ENCODE assay signal across 9 mouse cellular contexts in genomic region chrX:99198532-99198931, GRCm38 (mm10).
A peak's percentile ranks its signal among the peaks of the same experiment; 100 is the strongest.
DNase-seq lines count a peak whose midpoint lies in the region; ATAC-seq and TF ChIP-seq lines count a peak whose summit lies in the region.
"Had no signal": no experiment of that assay in that cellular context is flagged by ENCODE, and none has a peak within 500 bp of the region (broad histone marks: within the 10 kb centered on the region; RNA-seq: fewer than 3 reads in every experiment).

No protein-coding gene starts in this region.

- intact Hi-C loops in left cerebral cortex, postnatal 14 days (cut with DNase I), result loop anchor here (5.0 kb wide), 1 partner anchor 61 kb away; the partner anchor contains the start of gene Efnb1

- no peak for TF ChIP-seq CTCF in liver, postnatal 0 days (IDR thresholded peaks at IDR 0.05; ENCODE audit: low read depth)

- no peaks in the 10 kb centered on the region for H3K36me3 ChIP-seq in heart, embryonic 13.5 days
- H3K36me3 ChIP-seq in heart, embryonic 16.5 days (ENCODE audit: control insufficient read depth, insufficient read depth), result no peaks in the 10 kb centered on the region
- no peaks in the 10 kb centered on the region for H3K36me3 ChIP-seq in liver, postnatal 0 days (replicated peaks; ENCODE audit: insufficient read depth, low read length)
- H3K36me3 ChIP-seq: G1E had no signal

- peak overlapping the region; percentile 65 for H3K4me2 ChIP-seq in heart, embryonic 13.5 days
- H3K4me2 ChIP-seq in heart, embryonic 16.5 days (ENCODE audit: low read depth, low read length), result peak overlapping the region; percentile 63
- H3K4me2 ChIP-seq in liver, postnatal 0 days (ENCODE audit: low read depth, low read length), result peak overlapping the region; percentile 67

- 22% methylated on average over 6 of the region's 9 CpGs for WGBS in heart, embryonic 13.5 days
- 40% methylated on average over 6 of the region's 9 CpGs for WGBS in heart, embryonic 16.5 days
- 35% methylated on average over 9 of the region's 9 CpGs for WGBS in liver, postnatal 0 days (ENCODE audit: insufficient replicate concordance)

- no peaks in the 10 kb centered on the region for H3K9me3 ChIP-seq in heart, embryonic 13.5 days
- no peaks in the 10 kb centered on the region for H3K9me3 ChIP-seq in heart, embryonic 16.5 days (replicated peaks; ENCODE audit: control insufficient read depth, low read length)
- no peaks in the 10 kb centered on the region for H3K9me3 ChIP-seq in liver, postnatal 0 days (ENCODE audit: low read length)
- H3K9me3 ChIP-seq: G1E had no signal

- H3K4me1 ChIP-seq in heart, embryonic 13.5 days, result peaks cover 60% of the 10 kb centered on the region
- peaks cover 18% of the 10 kb centered on the region for H3K4me1 ChIP-seq in heart, embryonic 16.5 days (ENCODE audit: control insufficient read depth, insufficient read depth, low read length)
- H3K4me1 ChIP-seq in liver, postnatal 0 days (ENCODE audit: insufficient read depth), result no peaks in the 10 kb centered on the region

- DNase-seq in heart, adult 9 months (ENCODE audit: low spot score in 2 of 2), result no peak
- DNase-seq in ZHBTc4 (ENCODE audit: low read depth, low spot score), result peak; percentile 1
- no peak for DNase-seq in liver, postnatal 0 days
- DNase-seq in left cerebral cortex, postnatal 14 days (ENCODE audit: low spot score in 2 of 2), result no peak

- peak overlapping the region; percentile 74 for H3K9ac ChIP-seq in heart, embryonic 13.5 days
- peak overlapping the region; percentile 64 for H3K9ac ChIP-seq in heart, embryonic 16.5 days (ENCODE audit: low read length)
- H3K9ac ChIP-seq in liver, postnatal 0 days (replicated peaks), result 0 out of 2 replicates have a peak overlapping the region, but pooled peaks have one; percentile 16

- H3K27me3 ChIP-seq in heart, embryonic 13.5 days (replicated peaks), result peaks cover 25% of the 10 kb centered on the region
- H3K27me3 ChIP-seq in heart, embryonic 16.5 days (ENCODE audit: control insufficient read depth, insufficient read depth, low read length), result peaks cover 2% of the 10 kb centered on the region; the same call in 1 of the 2 replicates
- peaks cover 8% of the 10 kb centered on the region; the same call in 1 of the 2 replicates for H3K27me3 ChIP-seq in liver, postnatal 0 days (ENCODE audit: insufficient read depth, low read length)

- H3K4me3 ChIP-seq in heart, embryonic 13.5 days, result peak overlapping the region; percentile 38
- H3K4me3 ChIP-seq in heart, embryonic 16.5 days (ENCODE audit: low read length), result peak overlapping the region; percentile 40
- H3K4me3 ChIP-seq in liver, postnatal 0 days (ENCODE audit: low read depth, low read length), result peak overlapping the region; percentile 25; the same call in 1 of the 2 replicates

- ATAC-seq in heart, embryonic 13.5 days (ENCODE audit: extremely low read depth, insufficient number of reproducible peaks, low FRiP score, low TSS enrichment), result no peak
- ATAC-seq in heart, embryonic 16.5 days (replicated peaks; ENCODE audit: extremely low read depth, insufficient read depth, low FRiP score), result no peak
- ATAC-seq in liver, postnatal 0 days, result no peak
- ATAC-seq in activated CD4-positive, CD25-positive, alpha-beta regulatory T cell, adult 4 months, result no peak
- ATAC-seq in megakaryocyte progenitor cell, adult 5-6 weeks (replicated peaks; ENCODE audit: poor library complexity), result no peak

- TF ChIP-seq EP300 in liver, postnatal 0 days (IDR thresholded peaks at IDR 0.05; ENCODE audit: low read depth), result no peak

- peak overlapping the region; percentile 98 for H3K27ac ChIP-seq in heart, embryonic 13.5 days (replicated peaks)
- peak overlapping the region; percentile 98 for H3K27ac ChIP-seq in heart, embryonic 16.5 days (ENCODE audit: low read length)
- 0 out of 2 replicates have a peak overlapping the region, but pooled peaks have one; percentile 39 for H3K27ac ChIP-seq in liver, postnatal 0 days (ENCODE audit: low read depth)

Comparison
In these comparisons a context has a peak if more than half of its experiments do, and no peak if none do; other contexts are left out.
1. H3K27ac ChIP-seq: peak in every context shown above with its lines; median percentile 98 in heart, embryonic 13.5 days; 98 in heart, embryonic 16.5 days; 39 in liver, postnatal 0 days.
2. H3K9ac ChIP-seq: peak in every context shown above with its lines; median percentile 74 in heart, embryonic 13.5 days; 64 in heart, embryonic 16.5 days; 16 in liver, postnatal 0 days.